Mouse (Mus musculus): ENCODE measurements at regions not wholly inside any gene's neighbourhood (a gene's known extent, or its start where the extent isn't known, plus 50 kb on each side); places are given as distances from the start of the nearest gene placed in this dataset.

- no peak for TF ChIP-seq ZKSCAN1 (IDR thresholded peaks at IDR 0.05; ENCODE audit: borderline replicate concordance, low read depth, low read length)
- no peak for TF ChIP-seq CTCF (conservative IDR thresholded peaks at IDR 0.05 in 1 of 2, IDR thresholded peaks at IDR 0.05 in 1 of 2; ENCODE audit: low read depth in 2 of 2, low read length in 2 of 2)
- no peak for TF ChIP-seq KAT2A (IDR thresholded peaks at IDR 0.05; ENCODE audit: insufficient replicate concordance, low read length)
- no peak for TF ChIP-seq JUN (IDR thresholded peaks at IDR 0.05; ENCODE audit: insufficient read depth, low read depth, low read length)
- no peak for TF ChIP-seq POLR2A (IDR thresholded peaks at IDR 0.05; ENCODE audit: low read depth, low read length)
- no peak for TF ChIP-seq RAD21 (IDR thresholded peaks at IDR 0.05; ENCODE audit: low read depth, low read length)
Measured at GRCm38 (mm10) chr4:22564532-22564931, 76.4 kb upstream of the Pou3f2 start.

Data from CH12.LX (cell line).